Mouse (Mus musculus): ENCODE measurements around the gene Coil. TPM values are rescaled to one million over a fixed set of nuclear protein-coding genes. Genes with fewer than 3 reads are reported as not detected.

The Coil gene
- 3.1 TPM for polyA plus RNA-seq (2012; fragmentation: generic; extraction: Trizol)

GRCm38 (mm10) chr11:88970202-88970732 lies at the start of gene Coil:
Gene Coil, plus strand, starts transcription at chr11:88970252.
- H3K4me2 ChIP-seq (ENCODE audit: low read depth): no peak within 1 kb of the TSS
- H3K36me3 ChIP-seq (ENCODE audit: control insufficient read depth, insufficient read depth): no peaks in the 10 kb centered on the region
- H3K4me3 ChIP-seq: no peak within 1 kb of the TSS
- no peak for TF ChIP-seq MYOD1 (IDR thresholded peaks at IDR 0.05; ENCODE audit: control insufficient read depth in 1 of 3, insufficient read length in 2 of 3, low read depth in 2 of 3)
- no peak for TF ChIP-seq MAX (IDR thresholded peaks at IDR 0.05; ENCODE audit: low read depth)
- TF ChIP-seq POLR2A (IDR thresholded peaks at IDR 0.05; ENCODE audit: insufficient read length, low read depth): no peak
- H3K27me3 ChIP-seq (ENCODE audit: control insufficient read depth, insufficient read depth, insufficient read length): no peaks in the 10 kb centered on the region
- H3ac ChIP-seq (ENCODE audit: control insufficient read depth, insufficient read length): no peak within 1 kb of the TSS
- no peaks in the 10 kb centered on the region for H3K79me2 ChIP-seq (ENCODE audit: control insufficient read depth, insufficient read depth)

- peaks cover 40% of the 10 kb centered on the region for H3K36me3 ChIP-seq (ENCODE audit: control insufficient read depth, insufficient read depth)
- no peak overlapping the region for H3K4me3 ChIP-seq
- no peak for TF ChIP-seq SRF (IDR thresholded peaks at IDR 0.05; ENCODE audit: control insufficient read depth, insufficient read length, low read depth)
- TF ChIP-seq CEBPB (IDR thresholded peaks at IDR 0.05; ENCODE audit: insufficient read depth, poor library complexity, severe bottlenecking): no peak
- no peak for TF ChIP-seq USF1 (IDR thresholded peaks at IDR 0.05; ENCODE audit: low read depth)
- no peak for TF ChIP-seq MAX (IDR thresholded peaks at IDR 0.05; ENCODE audit: low read depth)
- no peak for TF ChIP-seq POLR2A (IDR thresholded peaks at IDR 0.05; ENCODE audit: insufficient read length, low read depth)
- no peak for TF ChIP-seq TCF3 (IDR thresholded peaks at IDR 0.05; ENCODE audit: insufficient read length, low read depth)
- no peak for TF ChIP-seq E2F4 (IDR thresholded peaks at IDR 0.05; ENCODE audit: insufficient read depth)
- no peak for TF ChIP-seq REST (IDR thresholded peaks at IDR 0.05; ENCODE audit: insufficient read depth, insufficient read length)
- no peak for TF ChIP-seq MYOG (IDR thresholded peaks at IDR 0.05; ENCODE audit: control insufficient read depth in 1 of 3, insufficient read depth in 1 of 3, insufficient read length in 2 of 3, low read depth in 2 of 3)
- TF ChIP-seq TCF12 (IDR thresholded peaks at IDR 0.05; ENCODE audit: insufficient read depth, poor library complexity, severe bottlenecking): no peak
- TF ChIP-seq MYOD1 (IDR thresholded peaks at IDR 0.05; ENCODE audit: control insufficient read depth in 1 of 3, insufficient read length in 2 of 3, low read depth in 2 of 3): no peak
- no peak for TF ChIP-seq POLR2AphosphoS2 (IDR thresholded peaks at IDR 0.05; ENCODE audit: insufficient read length, low read depth)
- no peaks in the 10 kb centered on the region for H3K79me2 ChIP-seq (ENCODE audit: control insufficient read depth, insufficient read depth)
- H3K27me3 ChIP-seq (ENCODE audit: control insufficient read depth, insufficient read depth, insufficient read length): no peaks in the 10 kb centered on the region
- H3ac ChIP-seq (ENCODE audit: control insufficient read depth, insufficient read length): no peak overlapping the region
- H3K4me2 ChIP-seq (ENCODE audit: low read depth): no peak overlapping the region
Observed at GRCm38 (mm10) chr11:88926566-88926965, 43.5 kb upstream of the Coil start.

GRCm38 (mm10) chr11:88931692-88932530 lies 38.1 kb upstream of the Coil start:
- Histone ChIP-seq H3K4me3 (no peak overlapping the region), H3K36me3 (ENCODE audit: control insufficient read depth, insufficient read depth) (peaks cover 31% of the 10 kb centered on the region), H3K79me2 (ENCODE audit: control insufficient read depth, insufficient read depth) (no peaks in the 10 kb centered on the region), H3K4me2 (ENCODE audit: low read depth) (no peak overlapping the region), H3ac (ENCODE audit: control insufficient read depth, insufficient read length) (no peak overlapping the region), H3K27me3 (ENCODE audit: control insufficient read depth, insufficient read depth, insufficient read length) (no peaks in the 10 kb centered on the region)
- TF ChIP-seq POLR2AphosphoS2 (IDR thresholded peaks at IDR 0.05; ENCODE audit: insufficient read length, low read depth) (no peak), TCF12 (IDR thresholded peaks at IDR 0.05; ENCODE audit: insufficient read depth, poor library complexity, severe bottlenecking) (no peak), MYOG (IDR thresholded peaks at IDR 0.05; ENCODE audit: control insufficient read depth in 1 of 3, insufficient read depth in 1 of 3, insufficient read length in 2 of 3, low read depth in 2 of 3) (no peak), POLR2A (IDR thresholded peaks at IDR 0.05; ENCODE audit: insufficient read length, low read depth) (no peak), REST (IDR thresholded peaks at IDR 0.05; ENCODE audit: insufficient read depth, insufficient read length) (no peak), E2F4 (IDR thresholded peaks at IDR 0.05; ENCODE audit: insufficient read depth) (no peak), CEBPB (IDR thresholded peaks at IDR 0.05; ENCODE audit: insufficient read depth, poor library complexity, severe bottlenecking) (no peak), MAX (IDR thresholded peaks at IDR 0.05; ENCODE audit: low read depth) (no peak), MYOD1 (IDR thresholded peaks at IDR 0.05; ENCODE audit: control insufficient read depth in 1 of 3, insufficient read length in 2 of 3, low read depth in 2 of 3) (no peak), USF1 (IDR thresholded peaks at IDR 0.05; ENCODE audit: low read depth) (no peak), TCF3 (IDR thresholded peaks at IDR 0.05; ENCODE audit: insufficient read length, low read depth) (no peak), SRF (IDR thresholded peaks at IDR 0.05; ENCODE audit: control insufficient read depth, insufficient read length, low read depth) (no peak)

- TF ChIP-seq REST (IDR thresholded peaks at IDR 0.05; ENCODE audit: insufficient read depth, insufficient read length): no peak
- Histone ChIP-seq H3ac (ENCODE audit: control insufficient read depth, insufficient read length) (no peak overlapping the region), H3K79me2 (ENCODE audit: control insufficient read depth, insufficient read depth) (no peaks in the 10 kb centered on the region), H3K27me3 (ENCODE audit: control insufficient read depth, insufficient read depth, insufficient read length) (no peaks in the 10 kb centered on the region), H3K4me3 (no peak overlapping the region), H3K4me2 (ENCODE audit: low read depth) (no peak overlapping the region), H3K36me3 (ENCODE audit: control insufficient read depth, insufficient read depth) (peaks cover 35% of the 10 kb centered on the region)
Observed at GRCm38 (mm10) chr11:88933030-88933429, 37.0 kb upstream of the Coil start.
